In genomic region chr2:93226606-93227595, GRCm38 (mm10) we compare ENCODE assay signal across 9 mouse cellular contexts. TPM values are rescaled to one million over a fixed set of nuclear protein-coding genes. Genes with fewer than 3 reads are reported as not detected.
DNase-seq lines count a peak whose midpoint lies in the region; ATAC-seq lines count a peak whose summit lies in the region.
"Had no signal": no experiment of that assay in that cellular context is flagged by ENCODE, and none has a peak within 500 bp of the region (broad histone marks: within the 10 kb centered on the region; RNA-seq: fewer than 3 reads in every experiment).

No protein-coding gene starts in this region.

- WGBS in hindbrain, embryonic 13.5 days, result 9% methylated on average over 20 of the region's 20 CpGs

- peak overlapping the region; percentile 34 for H3K4me2 ChIP-seq in hindbrain, embryonic 13.5 days

- peaks cover 61% of the 10 kb centered on the region for H3K4me1 ChIP-seq in hindbrain, embryonic 13.5 days (replicated peaks)

- H3K36me3 ChIP-seq in hindbrain, embryonic 13.5 days, result peaks cover 6% of the 10 kb centered on the region

- peak; percentile 69 for ATAC-seq in hindbrain, embryonic 13.5 days (ENCODE audit: low FRiP score)

- H3K27ac ChIP-seq in hindbrain, embryonic 13.5 days, result peak overlapping the region; percentile 78

- no peaks in the 10 kb centered on the region for H3K27me3 ChIP-seq in hindbrain, embryonic 13.5 days

- H3K9me3 ChIP-seq in hindbrain, embryonic 13.5 days, result no peaks in the 10 kb centered on the region
- H3K9me3 ChIP-seq: megakaryocyte, embryonic 14.5 days had no signal

- peak overlapping the region; percentile 56 for H3K9ac ChIP-seq in hindbrain, embryonic 13.5 days

- peak; percentile 46 for DNase-seq in NIH3T3 (ENCODE audit: low read depth)
- peak; percentile 89 for DNase-seq in cerebellum, adult 9-11 months
- DNase-seq in frontal cortex, postnatal 25 days (ENCODE audit: low spot score in 2 of 2), result peak; percentile 59 to 69
- DNase-seq in layer of hippocampus, postnatal 25 days (ENCODE audit: extremely low spot score in 1 of 2, low spot score in 1 of 2), result peak; percentile 87 to 97
- peak; percentile 85 for DNase-seq in lung, postnatal 36 days
- peak; percentile 87 for DNase-seq in right cerebral cortex, postnatal 14 days
- peak; percentile 77 to 94 for DNase-seq in urinary bladder, postnatal 4 days (ENCODE audit: low spot score in 2 of 2)

- no peak overlapping the region; the same call in 1 of the 2 replicates for H3K4me3 ChIP-seq in hindbrain, embryonic 13.5 days
- H3K4me3 ChIP-seq: megakaryocyte, embryonic 14.5 days had no signal

RNA-seq across cellular contexts. Expression of gene Trp53i11, which starts 39.6 kb away (rescaled TPM):
- 109 and 110 TPM in 2 replicates for polyA plus RNA-seq in hindbrain, embryonic 13.5 days (2015; fragmentation: Nextera tagmentation; extraction: Ambion mirVana)
- 10 to 100 TPM; 73.9 to 75.7 TPM for total RNA-seq in layer of hippocampus, postnatal 25 days (2021)
